Mouse (Mus musculus) urinary bladder, adult 18-20 months (tissue): Measurements from ENCODE around the gene A130010J15Rik.
A peak's percentile ranks its signal among the peaks of the same experiment; 100 is the strongest.

Source experiments
- DNase-seq, 2 experiments: peaks; one replicate each; pipeline ENCODE4 v3.0.0; 2022; ENCODE audit warnings: low spot score in 2 of 2, mixed read lengths in 2 of 2

Gene A130010J15Rik

GRCm38 (mm10) chr1:193167746-193168145, at the start of gene A130010J15Rik:
TSS of gene A130010J15Rik (plus strand) at chr1:193168046.
- no peak for DNase-seq

DNA sequence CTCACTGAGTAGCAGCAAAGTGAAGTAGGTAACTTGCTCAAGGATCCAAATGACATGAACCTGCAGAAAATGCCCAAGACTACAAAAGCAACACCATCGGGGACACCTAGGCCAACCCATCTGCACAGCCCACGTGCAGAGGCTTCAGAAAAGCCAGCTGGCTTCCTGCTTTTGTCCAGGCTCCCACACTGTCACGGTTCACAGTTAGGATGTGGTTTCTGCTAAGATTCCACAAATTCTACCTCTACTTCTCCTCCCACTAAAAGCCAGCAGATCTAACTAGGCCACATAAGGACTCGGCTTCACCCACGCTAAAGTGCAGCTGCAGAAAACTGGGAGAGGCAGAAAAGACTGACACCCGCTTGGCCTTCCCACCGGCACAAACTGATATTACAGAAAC, 45.1 kb upstream of the A130010J15Rik start:
- no peak for DNase-seq

- no peak for DNase-seq
Observed at GRCm38 (mm10) chr1:193123290-193123689, 44.6 kb upstream of the A130010J15Rik start.

- no peak for DNase-seq
Observed at GRCm38 (mm10) chr1:193125835-193126234, 42.0 kb upstream of the A130010J15Rik start.

DNA sequence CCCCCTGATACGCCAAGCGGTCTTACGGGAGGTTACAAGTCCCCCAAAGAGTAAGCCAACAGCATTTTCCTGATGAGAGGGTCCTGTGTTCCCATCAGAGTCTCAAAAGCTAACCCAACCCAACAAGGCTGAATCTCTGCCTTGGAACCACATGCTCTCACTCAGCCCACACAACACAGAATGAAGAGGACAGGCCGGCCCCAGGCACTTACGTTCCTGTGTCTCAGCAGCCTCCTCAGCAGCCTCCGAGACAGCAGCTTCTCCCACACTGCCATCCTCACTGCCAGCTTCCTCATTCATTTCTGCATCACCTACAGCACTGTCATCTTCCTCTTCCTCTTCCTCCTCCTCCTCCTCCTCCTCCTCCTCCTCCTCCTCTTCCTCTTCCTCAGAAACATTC, 39.8 kb upstream of the A130010J15Rik start:
- DNase-seq = no peak

DNA sequence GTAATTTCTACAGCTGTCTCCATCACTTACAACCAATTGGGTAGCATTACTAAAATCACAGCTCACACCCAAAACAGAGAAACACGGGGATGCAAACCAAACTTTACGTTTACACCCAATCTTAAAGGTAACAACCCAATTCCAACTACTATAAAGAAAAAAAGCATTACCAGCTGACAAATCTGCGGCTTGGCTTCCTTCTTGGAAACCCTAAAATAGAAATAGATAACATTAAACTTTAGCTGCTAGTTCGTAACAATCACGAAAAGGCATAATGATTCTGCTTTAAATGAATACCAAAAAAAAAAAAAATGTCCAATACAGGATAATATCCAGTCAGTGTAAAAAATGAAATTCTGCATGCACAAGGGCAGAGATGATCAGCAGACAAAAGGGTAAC, 38.5 kb upstream of the A130010J15Rik start:
- no peak for DNase-seq

DNA sequence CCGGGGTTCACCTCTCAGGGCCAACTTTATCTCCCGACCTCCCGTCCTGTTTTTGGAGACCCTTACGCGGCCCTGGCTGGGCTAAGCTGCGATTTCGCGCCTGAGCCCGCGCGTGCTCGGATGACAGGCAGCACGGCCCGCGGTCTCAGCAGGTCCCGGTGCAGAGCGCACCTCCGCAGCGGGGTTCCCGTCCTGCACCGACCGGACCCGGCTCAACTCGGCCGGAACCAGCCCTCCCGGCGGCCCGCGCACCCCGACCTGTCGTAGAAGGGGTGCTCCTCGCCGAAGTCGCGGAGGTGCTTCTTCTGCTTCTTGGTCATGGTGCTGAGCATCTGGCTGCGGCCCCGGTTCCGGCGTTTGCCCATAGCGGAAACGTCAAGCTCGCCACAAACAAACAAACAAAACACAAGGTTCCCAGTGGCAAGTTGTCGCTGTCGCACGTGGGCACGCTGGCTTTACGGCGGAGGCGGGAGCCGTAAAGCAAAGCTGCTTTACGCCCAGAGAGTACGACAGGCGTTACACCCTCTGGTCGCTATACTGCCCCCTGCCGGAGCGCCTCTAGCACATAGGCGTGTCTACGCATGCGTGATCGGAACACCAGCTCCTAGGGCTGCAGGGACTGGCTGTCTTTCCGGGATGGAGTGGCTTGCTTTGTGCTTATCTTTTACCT, 37.9 kb upstream of the A130010J15Rik start, which contains the start of gene Diexf:
Gene Diexf, minus strand, starts transcription at position 487 of the 670 bp plus-strand sequence.
- peak; percentile 91 to 94 for DNase-seq

DNA sequence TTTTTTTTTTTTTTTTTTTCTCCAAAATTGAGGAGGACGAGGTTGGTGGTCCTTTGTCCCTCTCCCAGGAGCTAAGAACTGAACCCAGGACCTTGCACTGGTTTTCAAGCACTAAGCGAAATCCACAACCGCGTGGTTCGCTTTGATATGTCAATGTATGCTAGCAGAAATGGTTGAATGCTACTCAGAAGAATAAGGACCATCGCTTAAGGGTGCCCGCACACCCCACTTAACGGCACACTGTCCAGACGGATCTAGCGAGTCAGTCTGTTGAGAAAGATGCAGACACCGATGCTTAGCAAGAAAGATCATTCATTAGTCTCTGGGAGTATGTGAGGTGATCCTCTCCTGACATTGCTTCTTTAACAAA, 37.4 kb upstream of the A130010J15Rik start:
- no peak for DNase-seq

DNA sequence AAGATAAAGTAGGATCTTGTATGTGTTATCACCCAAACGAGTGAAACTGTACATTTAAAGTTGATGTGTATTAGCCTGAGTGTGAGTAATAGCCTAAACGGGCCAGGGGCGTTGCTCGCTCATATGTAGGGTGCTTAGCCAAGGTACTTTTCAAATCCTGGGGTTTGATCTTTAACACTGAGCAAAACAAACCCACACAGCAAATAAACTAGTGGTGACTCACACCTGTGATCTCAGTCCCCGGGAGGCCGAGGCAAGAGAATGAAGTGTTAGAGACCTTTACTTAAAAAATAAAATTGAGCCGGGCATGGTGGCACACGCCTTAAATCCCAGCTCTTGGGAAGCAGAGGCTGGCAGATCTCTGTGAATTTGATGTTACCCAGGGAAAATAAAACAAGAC, 37.0 kb upstream of the A130010J15Rik start:
- no peak for DNase-seq

DNA sequence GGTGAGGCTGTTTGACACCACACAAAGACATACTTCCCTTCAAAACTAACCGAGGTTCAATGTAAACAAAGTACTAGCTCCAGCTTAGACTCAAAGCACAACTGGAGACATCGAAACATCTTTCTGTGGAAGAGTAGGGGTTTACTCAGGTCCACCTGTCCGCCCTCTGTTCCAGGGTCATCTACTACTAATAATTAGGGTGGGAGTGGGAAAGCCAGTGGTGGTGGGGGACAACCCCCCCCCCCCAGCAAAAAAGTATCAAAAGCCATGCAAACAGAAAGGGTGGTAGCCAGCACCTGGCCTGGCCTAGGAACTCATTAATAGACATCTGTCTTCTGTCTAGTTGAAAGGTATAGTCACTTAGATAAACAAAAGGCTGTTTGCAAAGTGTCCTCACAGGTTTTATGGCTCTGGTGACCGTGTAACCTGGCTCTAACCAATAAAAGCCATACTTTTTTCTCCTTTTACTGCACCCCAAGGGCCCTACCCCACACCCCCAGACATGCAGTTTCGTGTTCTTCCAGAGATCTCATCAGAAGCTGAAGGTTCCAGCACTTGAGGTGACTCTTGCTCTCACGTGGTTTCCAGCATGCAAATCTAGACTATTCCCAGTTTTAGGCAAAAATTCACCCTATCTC, 36.4 kb upstream of the A130010J15Rik start:
- DNase-seq = no peak

DNA sequence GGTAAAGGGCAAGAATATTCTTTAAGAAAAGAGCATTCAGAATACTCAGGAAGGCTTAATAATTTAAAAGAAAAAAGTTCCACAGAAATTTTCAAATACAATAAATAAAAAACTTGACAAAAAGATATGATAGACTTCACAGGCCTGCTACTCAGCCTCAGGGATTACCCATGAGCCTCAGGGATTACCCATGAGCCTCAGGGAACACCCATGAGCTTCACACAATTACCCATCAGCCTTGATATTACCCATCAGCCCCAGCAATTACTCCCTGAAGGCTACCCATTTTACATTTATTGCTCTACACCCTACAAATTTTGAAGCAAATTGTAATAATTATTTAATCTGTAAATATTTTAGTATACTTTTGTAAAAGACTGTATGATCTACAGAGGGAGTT, 35.5 kb upstream of the A130010J15Rik start:
- DNase-seq = no peak

DNA sequence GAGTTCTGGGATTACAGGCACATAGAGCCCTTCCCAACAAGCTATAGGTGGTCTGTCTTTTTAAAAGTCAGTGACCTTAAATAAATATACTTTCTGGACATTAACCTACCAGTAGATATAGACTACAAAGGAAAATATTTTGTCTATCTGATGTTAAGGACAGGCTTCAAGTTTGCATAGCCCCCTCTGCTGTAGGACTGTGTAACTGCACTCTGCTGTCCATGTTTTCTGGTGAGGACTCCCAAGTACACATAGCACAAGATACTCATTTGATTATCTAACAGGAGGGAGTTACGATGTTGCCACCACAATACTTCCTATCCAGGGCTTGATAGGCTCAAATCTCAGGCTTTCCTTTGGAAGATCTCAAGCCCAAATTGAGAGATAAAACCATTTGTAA, 34.1 kb upstream of the A130010J15Rik start:
- no peak for DNase-seq

GRCm38 (mm10) chr1:193138087-193138486, 29.8 kb upstream of the A130010J15Rik start:
- DNase-seq = no peak

GRCm38 (mm10) chr1:193138669-193139068, 29.2 kb upstream of the A130010J15Rik start:
- no peak for DNase-seq

DNA sequence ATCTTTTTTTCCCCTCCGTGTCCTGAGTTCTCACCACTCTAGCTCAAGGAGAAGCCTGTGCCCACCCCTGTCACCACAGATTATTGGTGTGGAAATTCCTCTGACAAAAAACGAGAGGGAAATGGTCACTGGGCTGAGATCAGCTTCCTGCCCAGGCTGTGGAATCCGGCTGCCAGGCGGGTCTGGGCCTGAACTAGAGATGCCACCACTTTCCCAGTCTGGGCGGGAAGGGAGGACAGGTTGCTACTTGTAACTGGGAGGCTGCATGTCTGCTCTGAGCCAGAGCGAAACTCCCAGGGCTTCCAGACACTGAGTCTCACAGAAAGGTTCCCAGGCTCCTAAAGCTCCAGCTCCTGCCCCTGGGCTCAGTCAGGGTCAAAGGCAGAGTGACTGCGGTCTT, 26.7 kb upstream of the A130010J15Rik start:
- DNase-seq = peak; percentile 64 to 85

- no peak for DNase-seq
Observed at GRCm38 (mm10) chr1:193142517-193143062, 25.3 kb upstream of the A130010J15Rik start.

DNA sequence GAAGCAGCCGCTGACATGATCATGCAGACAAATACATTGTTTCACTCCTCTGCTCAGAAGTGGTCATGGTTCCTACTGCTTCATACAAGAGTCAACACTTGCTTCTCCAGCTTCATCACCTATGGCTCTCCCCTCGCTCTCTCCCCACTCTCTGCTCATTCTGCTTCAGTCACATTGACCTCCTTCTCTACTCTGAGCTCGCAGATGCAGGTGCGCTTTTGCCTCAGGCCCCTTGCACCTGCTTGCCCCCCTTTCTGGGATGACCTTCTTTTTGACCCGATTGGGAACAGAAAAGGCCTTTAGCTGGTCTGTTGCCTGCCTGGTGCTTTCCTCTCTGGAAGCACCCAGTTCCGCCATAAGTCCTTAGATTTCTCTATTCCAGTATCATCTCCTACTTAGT, 23.3 kb upstream of the A130010J15Rik start:
- DNase-seq = no peak

GRCm38 (mm10) chr1:193145101-193145500, 22.7 kb upstream of the A130010J15Rik start:
- no peak for DNase-seq

- no peak for DNase-seq
Observed at GRCm38 (mm10) chr1:193146416-193146815, 21.4 kb upstream of the A130010J15Rik start.

- DNase-seq = no peak
Observed at GRCm38 (mm10) chr1:193149231-193149630, 18.6 kb upstream of the A130010J15Rik start.

DNA sequence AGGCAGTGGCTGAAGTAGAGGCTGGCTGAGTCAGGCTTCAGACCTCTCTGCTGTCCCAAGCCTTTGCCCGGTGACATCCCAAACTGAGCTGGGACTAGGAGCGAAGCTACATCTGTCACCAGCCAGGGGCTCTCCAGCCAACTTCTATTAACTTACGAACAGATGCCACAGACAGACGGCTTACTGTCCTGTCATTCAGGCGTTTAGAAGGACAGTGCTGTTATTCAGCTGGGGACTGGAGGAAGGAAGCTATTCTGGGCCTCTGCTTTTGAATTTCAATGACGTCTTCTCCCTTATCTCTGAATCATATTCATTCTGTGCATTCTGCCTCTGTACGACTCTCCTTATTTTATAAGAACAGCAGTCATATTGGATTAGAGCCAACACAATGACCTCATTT, 16.7 kb upstream of the A130010J15Rik start:
- DNase-seq = no peak

GRCm38 (mm10) chr1:193152872-193153271, 15.0 kb upstream of the A130010J15Rik start, which contains the start of gene Irf6:
TSS of gene Irf6 (plus strand) at chr1:193153111.
- DNase-seq = peak; percentile 78 to 84

- DNase-seq = peak; percentile 50 to 51
Observed at GRCm38 (mm10) chr1:193153561-193153960, 14.3 kb upstream of the A130010J15Rik start.
